Mouse (Mus musculus) 3134 (cell line): ENCODE data around the gene Tex14.

Experiments
- DNase-seq: peaks from one replicate; pipeline ENCODE4 v3.0.0-alpha.2; 2011; ENCODE audit warnings: low spot score; ENCODE audit not compliant: insufficient read length; ENCODE audit errors: extremely low read depth

Tex14 gene

GRCm38 (mm10) chr11:87555106-87555703 lies 150.3 kb downstream of the Tex14 start:
- no peak for DNase-seq

- no peak for DNase-seq
These were observed 156.3 kb downstream of the Tex14 start for GRCm38 (mm10) chr11:87561208-87561607.

- DNase-seq = no peak
These were observed 161.6 kb downstream of the Tex14 start, which contains the start of gene Gm11492 for GRCm38 (mm10) chr11:87566501-87566900. Gene Gm11492 (plus strand): TSS chr11:87566653.

GRCm38 (mm10) chr11:87568255-87568953 lies 163.5 kb downstream of the Tex14 start, which contains the start of gene Sept4:
Gene Sept4 (plus strand): TSS chr11:87568903.
- DNase-seq = no peak

GRCm38 (mm10) chr11:87570743-87571142 lies 165.9 kb downstream of the Tex14 start:
- DNase-seq = no peak

- DNase-seq = no peak
These were observed 166.6 kb downstream of the Tex14 start for GRCm38 (mm10) chr11:87571361-87571950.

GRCm38 (mm10) chr11:87573751-87574150 lies 168.9 kb downstream of the Tex14 start:
- DNase-seq = no peak

DNA sequence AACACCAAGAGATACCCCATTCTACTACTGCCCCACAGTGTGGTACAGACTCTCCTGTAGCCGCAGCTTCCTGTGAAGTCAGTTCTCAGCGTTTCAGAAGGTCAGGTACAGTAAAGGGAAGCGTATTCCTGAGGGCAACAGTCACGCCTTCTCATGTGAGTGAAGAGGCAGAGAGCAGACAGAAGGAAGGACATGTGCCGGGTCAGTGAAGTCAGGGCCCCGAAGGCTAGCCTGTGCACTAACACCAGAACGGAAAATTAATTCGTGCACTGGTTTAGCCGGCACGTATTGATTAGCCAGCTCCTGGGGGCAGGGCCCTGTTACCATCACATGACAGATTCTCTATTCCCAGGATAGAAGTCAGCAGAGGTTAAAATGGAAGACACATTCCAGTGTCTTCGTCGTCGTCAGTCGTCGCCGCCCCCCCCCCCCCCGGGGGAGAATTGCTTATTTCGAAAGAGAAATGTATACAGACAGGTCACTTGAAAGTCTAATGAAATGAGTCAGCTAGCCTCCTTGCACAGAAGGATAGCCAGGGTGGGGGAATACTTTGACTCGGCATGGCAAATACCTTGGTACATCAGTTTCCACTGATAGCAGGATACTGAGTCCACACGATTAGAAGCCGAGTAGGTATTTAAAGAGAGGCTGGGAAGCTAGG lies 169.8 kb downstream of the Tex14 start:
- DNase-seq = peak; percentile 32

DNA sequence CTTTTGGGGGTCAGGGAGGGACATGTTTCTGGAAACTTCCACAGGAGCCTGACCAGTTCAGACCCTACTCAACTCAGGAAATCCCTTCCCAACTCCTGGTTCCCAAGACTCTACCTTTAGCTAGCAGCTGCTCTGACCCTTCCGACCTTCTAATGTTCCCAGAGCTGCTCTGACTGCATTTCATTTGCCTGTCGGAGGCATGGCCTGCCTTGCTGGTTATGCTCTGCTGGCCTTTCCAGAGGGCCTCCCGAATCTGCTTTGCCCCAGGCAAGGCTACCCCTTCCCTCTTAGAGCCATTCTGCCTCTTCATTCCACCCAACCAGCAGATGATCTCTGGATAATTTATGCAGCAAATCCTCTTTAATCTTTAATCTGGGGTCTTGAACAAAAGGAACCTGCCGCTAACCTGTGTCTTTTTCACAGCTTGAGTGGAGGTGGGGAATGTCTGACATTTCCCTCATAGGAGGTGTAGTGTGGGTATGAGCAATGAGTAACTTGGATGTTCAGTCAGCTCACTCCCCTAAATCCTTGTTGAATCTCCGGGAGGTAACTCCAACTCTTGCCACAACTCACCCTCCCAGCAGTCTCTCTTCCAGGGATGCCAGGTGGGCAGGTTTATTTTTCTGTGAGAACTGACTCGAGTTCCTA lies 172.9 kb downstream of the Tex14 start:
- no peak for DNase-seq

- no peak for DNase-seq
These were observed 173.5 kb downstream of the Tex14 start for GRCm38 (mm10) chr11:87578249-87578962.

GRCm38 (mm10) chr11:87578963-87579601 lies 174.2 kb downstream of the Tex14 start:
- DNase-seq = no peak

- DNase-seq = no peak
These were observed 174.8 kb downstream of the Tex14 start for GRCm38 (mm10) chr11:87579713-87580112.

DNA sequence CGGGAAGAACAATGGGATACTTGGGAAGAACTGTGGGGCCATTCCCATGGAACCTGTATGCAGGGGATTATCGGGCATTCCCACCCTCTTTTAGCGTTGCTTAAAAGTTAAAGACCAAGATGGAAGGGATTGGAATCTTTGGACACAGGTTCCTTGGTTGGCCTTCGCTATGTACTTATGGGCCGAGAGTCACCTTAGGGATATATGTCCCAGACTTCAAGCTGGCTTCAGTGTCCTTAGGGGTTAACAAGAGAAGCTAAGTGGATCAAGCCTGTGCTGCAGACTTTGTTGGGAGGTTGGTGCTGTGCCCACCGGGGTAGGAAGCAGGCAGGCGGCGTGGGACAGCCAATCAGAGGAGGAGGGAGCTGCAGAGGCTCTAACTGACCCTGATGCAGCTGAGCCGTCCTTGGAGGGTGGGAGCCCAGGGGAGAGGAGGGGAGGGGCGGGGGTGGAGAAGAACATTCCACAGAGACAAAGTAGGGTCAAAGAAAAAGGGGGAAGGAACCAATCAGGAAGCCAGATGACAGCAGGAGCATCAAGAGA lies 175.7 kb downstream of the Tex14 start:
- no peak for DNase-seq

DNA sequence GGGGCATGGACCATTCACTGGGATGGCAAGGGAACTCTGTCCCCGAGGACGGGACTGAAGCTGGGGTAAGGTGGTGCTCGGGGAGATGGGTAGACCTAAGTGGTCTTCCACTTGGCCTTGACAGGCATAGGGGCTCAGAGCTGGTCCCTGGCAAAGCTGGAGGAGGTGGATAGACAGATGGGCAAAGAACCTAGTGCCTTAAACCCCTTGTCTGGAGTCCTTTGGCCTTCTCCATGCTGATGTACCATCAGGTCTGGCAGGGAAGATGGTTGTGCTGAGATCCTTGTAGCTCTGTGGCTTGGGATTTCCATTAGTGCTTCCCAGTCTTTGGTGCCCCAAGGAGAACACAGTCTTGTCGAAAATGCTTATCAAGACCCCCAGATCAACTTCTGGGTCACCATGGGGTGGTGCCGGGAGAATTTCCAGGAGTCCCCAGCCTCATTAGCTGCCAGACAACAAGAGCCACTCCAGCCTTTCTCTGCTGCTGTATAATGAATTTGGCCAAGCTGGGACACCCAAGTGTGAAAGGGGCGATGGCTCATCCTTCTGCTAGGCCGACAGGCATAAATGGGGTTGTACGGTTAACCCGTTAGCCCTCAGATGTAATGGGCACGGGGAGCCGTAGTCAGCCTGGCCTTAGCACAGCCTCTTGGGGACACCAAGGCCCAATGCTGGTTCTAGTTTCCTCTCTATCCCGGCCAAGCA lies 176.4 kb downstream of the Tex14 start:
- no peak for DNase-seq

DNA sequence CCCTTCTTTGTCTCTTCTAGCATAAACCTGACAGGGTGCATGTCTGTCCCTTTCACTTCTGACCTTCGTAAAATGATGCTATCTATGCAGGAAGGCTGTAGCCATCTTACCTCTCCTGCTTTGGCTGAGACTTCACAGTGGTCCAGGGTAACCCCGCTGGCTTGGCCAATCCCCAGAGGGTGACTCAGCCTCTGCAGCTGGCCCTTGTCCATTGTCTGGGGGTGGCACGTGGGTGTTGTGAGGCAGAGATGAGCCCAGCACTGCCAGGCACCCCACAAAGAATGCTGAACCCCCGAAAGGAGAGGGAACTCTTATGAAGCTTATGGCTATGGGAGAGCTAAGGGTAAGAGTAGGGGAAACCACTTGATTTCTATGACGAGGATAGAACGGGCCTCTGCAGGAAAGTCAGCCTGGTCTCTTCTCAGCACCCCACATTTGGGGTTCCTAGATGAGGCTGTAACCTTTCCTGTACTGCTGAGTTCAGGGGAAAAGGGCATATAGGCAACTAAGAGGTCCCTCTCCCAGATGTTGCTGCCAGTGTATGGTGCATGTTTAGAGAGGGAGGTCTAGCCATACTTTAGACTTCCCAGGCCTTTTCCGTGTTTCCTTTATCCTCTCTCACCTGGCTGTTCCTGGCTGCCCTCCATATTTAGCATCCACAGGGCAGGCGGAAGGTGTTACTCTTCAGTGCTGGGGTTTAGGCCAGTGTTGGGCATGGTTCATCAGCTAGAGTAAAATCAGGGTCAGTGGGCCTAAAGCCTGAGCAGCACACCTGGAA lies 177.3 kb downstream of the Tex14 start:
- DNase-seq = peak; percentile 60

DNA sequence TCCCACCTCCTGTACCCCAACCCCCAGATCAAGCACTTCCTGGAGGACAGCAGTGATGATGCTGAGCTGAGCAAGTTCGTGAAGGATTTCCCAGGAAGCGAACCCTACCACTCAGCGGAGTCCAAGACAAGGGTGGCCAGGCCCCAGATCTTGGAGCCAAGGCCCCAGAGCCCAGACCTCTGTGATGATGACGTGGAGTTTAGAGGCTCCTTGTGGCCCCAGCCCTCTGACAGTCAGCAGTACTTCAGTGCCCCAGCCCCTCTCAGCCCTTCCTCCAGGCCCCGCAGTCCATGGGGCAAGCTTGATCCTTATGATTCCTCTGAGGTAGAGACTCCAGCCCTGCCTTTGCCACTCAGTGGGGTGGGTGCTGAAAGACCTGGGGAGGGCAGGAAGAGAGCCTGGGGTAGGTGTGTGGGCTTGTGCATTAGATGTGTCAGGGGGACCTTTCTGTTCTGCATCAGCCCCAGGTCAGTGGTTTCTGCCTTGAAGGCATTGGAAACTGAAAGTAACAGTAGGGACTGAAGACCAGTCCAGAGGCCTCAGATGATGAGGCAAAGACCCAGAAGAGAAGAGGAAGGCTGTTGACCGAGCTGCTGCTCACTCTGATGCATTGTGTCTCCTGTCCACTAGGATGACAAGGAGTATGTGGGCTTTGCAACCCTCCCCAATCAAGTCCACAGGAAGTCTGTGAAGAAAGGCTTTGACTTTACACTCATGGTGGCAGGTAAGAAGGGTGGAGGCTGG lies 178.6 kb downstream of the Tex14 start:
- DNase-seq = no peak

DNA sequence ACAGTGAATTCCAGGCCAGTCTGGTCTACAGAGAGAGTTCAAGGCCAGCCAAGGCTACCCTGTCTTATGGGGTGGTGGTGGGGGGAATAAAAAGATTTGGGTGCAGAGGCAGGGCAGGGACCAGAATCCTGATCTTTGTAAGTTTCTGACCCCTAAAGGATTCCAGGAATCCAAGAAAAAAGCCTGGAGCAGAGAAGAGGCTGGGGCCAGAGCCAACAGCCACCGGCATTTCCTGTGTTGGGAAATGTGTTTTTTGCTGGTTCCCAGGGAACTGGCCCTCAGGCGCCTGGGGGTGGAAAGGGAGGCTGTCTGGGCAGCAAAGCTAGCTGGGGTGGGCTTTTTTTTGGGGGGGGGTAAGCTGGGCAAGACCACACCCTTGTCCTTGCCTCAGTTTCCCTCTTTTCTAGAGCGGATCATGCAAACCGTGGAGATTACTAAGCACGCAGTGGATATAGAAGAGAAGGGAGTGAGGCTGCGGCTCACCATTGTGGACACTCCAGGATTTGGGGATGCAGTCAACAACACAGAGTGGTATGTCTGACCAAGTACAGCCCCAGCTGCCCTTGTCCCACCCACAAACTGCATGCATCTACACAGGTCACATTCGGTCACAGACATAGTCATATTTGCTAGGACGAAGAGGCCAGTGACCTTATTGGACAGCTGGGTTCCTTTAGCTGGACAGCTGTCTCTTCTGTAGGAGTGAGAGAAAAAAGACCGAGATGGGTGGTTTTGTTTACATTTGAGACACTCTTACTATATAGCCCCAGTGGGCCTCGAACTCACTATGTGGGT lies 180.0 kb downstream of the Tex14 start:
- DNase-seq = peak; percentile 54
